20 mouse cellular contexts compared by ENCODE assay signal in genomic region chr5:73284046-73284445, GRCm38 (mm10). TPM values are rescaled to one million over a fixed set of nuclear protein-coding genes. Genes with fewer than 3 reads are reported as not detected.
A peak's percentile ranks its signal among the peaks of the same experiment; 100 is the strongest.
DNase-seq lines count a peak whose midpoint lies in the region; ATAC-seq and TF ChIP-seq lines count a peak whose summit lies in the region.
"Had no signal": no experiment of that assay in that cellular context is flagged by ENCODE, and none has a peak within 500 bp of the region (broad histone marks: within the 10 kb centered on the region; RNA-seq: fewer than 3 reads in every experiment).

No protein-coding gene starts in this region.

- H3K4me3 ChIP-seq in heart, embryonic 10.5 days: no peak overlapping the region
- peak overlapping the region; percentile 38 for H3K4me3 ChIP-seq in megakaryocyte, embryonic 14.5 days (replicated peaks)
- H3K4me3 ChIP-seq in MEL (ENCODE audit: control insufficient read depth in 1 of 2, insufficient read depth in 1 of 2, low read depth in 2 of 2, low read length in 2 of 2): no peak overlapping the region
- H3K4me3 ChIP-seq: embryonic facial prominence, embryonic 10.5 days; embryonic facial prominence, embryonic 12.5 days; forebrain, embryonic 13.5 days; forebrain, embryonic 15.5 days had no signal

- H3K36me3 ChIP-seq in heart, embryonic 10.5 days: no peaks in the 10 kb centered on the region
- H3K36me3 ChIP-seq in megakaryocyte, embryonic 14.5 days (replicated peaks; ENCODE audit: low read length): peaks cover 5% of the 10 kb centered on the region
- H3K36me3 ChIP-seq in MEL (ENCODE audit: control insufficient read depth in 1 of 2, insufficient read depth in 2 of 2, low read length in 2 of 2): peaks cover 0 to 17% of the 10 kb centered on the region in 2 experiments; a peak in 2 of 4 replicates
- H3K36me3 ChIP-seq: embryonic facial prominence, embryonic 10.5 days; embryonic facial prominence, embryonic 12.5 days; forebrain, embryonic 15.5 days had no signal

- TF ChIP-seq EP300 in MEL (IDR thresholded peaks at IDR 0.05; ENCODE audit: low read depth in 1 of 2, low read length in 2 of 2): no peak

- peak; percentile 67 for DNase-seq in heart, embryonic 10.5 days (ENCODE audit: low spot score)
- DNase-seq in heart, adult 8-10 months (ENCODE audit: low spot score): no peak
- peak; percentile 52 for DNase-seq in MEL (ENCODE audit: low read depth, low spot score)
- no peak for DNase-seq in left cerebral cortex, postnatal 25 days (ENCODE audit: low spot score in 2 of 2)
- DNase-seq: adrenal gland, adult 8-10 months; adrenal gland, postnatal 14 days; adrenal gland, postnatal 36 days; cerebellum, adult 11-12 months; cerebellum, adult 2 months; cerebellum, adult 9-10 months; cerebellum, postnatal 10 days; cerebellum, postnatal 25 days had no signal

- H3K9me3 ChIP-seq in heart, embryonic 10.5 days: no peaks in the 10 kb centered on the region
- H3K9me3 ChIP-seq in megakaryocyte, embryonic 14.5 days: peaks cover 9% of the 10 kb centered on the region
- no peaks in the 10 kb centered on the region for H3K9me3 ChIP-seq in MEL (replicated peaks; ENCODE audit: insufficient read depth, low read length)
- H3K9me3 ChIP-seq: embryonic facial prominence, embryonic 10.5 days; embryonic facial prominence, embryonic 12.5 days; forebrain, embryonic 13.5 days; forebrain, embryonic 15.5 days had no signal

- no peak for TF ChIP-seq POLR2A in MEL (IDR thresholded peaks at IDR 0.05; ENCODE audit: control insufficient read depth in 1 of 2, insufficient read depth in 1 of 2, low read depth in 1 of 2, low read length in 2 of 2, poor library complexity in 1 of 2)

- H3K79me2 ChIP-seq in MEL (ENCODE audit: control insufficient read depth, insufficient read depth, low read length, poor library complexity): no peaks in the 10 kb centered on the region

- H3K27me3 ChIP-seq in heart, embryonic 10.5 days (ENCODE audit: insufficient read depth, poor library complexity, severe bottlenecking): no peaks in the 10 kb centered on the region
- H3K27me3 ChIP-seq in megakaryocyte, embryonic 14.5 days (replicated peaks): no peaks in the 10 kb centered on the region
- H3K27me3 ChIP-seq in MEL (ENCODE audit: control insufficient read depth in 1 of 2, insufficient read depth in 2 of 2, low read length in 2 of 2): no peaks in the 10 kb centered on the region
- H3K27me3 ChIP-seq: embryonic facial prominence, embryonic 12.5 days; forebrain, embryonic 13.5 days; forebrain, embryonic 15.5 days; Patski had no signal

- TF ChIP-seq CTCF in MEL (IDR thresholded peaks at IDR 0.05 in 2 of 3, conservative IDR thresholded peaks at IDR 0.05 in 1 of 3; ENCODE audit: control insufficient read depth in 1 of 3, insufficient read depth in 1 of 3, low read depth in 2 of 3, low read length in 3 of 3, poor library complexity in 1 of 3, severe bottlenecking in 1 of 3): no peak

- no peak overlapping the region for H3K27ac ChIP-seq in heart, embryonic 10.5 days
- H3K27ac ChIP-seq in MEL (ENCODE audit: control insufficient read depth, low read depth, low read length): no peak overlapping the region
- H3K27ac ChIP-seq: embryonic facial prominence, embryonic 10.5 days; embryonic facial prominence, embryonic 12.5 days; forebrain, embryonic 13.5 days; forebrain, embryonic 15.5 days had no signal

- ATAC-seq in megakaryocyte, adult 5-6 weeks (ENCODE audit: poor library complexity, severe bottlenecking): no peak
- ATAC-seq: activated CD4-positive, CD25-positive, alpha-beta regulatory T cell, adult 4 months; forebrain, embryonic 13.5 days; forebrain, embryonic 15.5 days; Patski had no signal

- intact Hi-C loops in left cerebral cortex, postnatal 25 days (cut with DNase I): no loop called here

- no peak for TF ChIP-seq RAD21 in MEL (IDR thresholded peaks at IDR 0.05; ENCODE audit: low read depth, low read length)

- H3K9ac ChIP-seq in MEL (ENCODE audit: control insufficient read depth, low read depth, low read length, poor library complexity, severe bottlenecking): no peak overlapping the region
- H3K9ac ChIP-seq: embryonic facial prominence, embryonic 12.5 days; forebrain, embryonic 13.5 days; forebrain, embryonic 15.5 days had no signal

- H3K4me1 ChIP-seq in heart, embryonic 10.5 days: peaks cover 13% of the 10 kb centered on the region; the same call in 1 of the 2 replicates
- peaks cover 71% of the 10 kb centered on the region for H3K4me1 ChIP-seq in megakaryocyte, embryonic 14.5 days
- H3K4me1 ChIP-seq in MEL (ENCODE audit: control insufficient read depth in 1 of 2, insufficient read depth in 2 of 2, low read length in 2 of 2): peaks cover 9 to 16% of the 10 kb centered on the region in 2 experiments
- H3K4me1 ChIP-seq: forebrain, embryonic 15.5 days had no signal

TF ChIP-seq in MEL, 35 proteins besides CTCF, POLR2A, EP300 and RAD21:
- TF ChIP-seq TBP (IDR thresholded peaks at IDR 0.05; ENCODE audit: low read depth, low read length): no peak
- peak; percentile 27; the same call in 1 of the 2 replicates for TF ChIP-seq ETS1 (IDR thresholded peaks at IDR 0.05; ENCODE audit: low read depth, low read length)
TF ChIP-seq in MEL: peak in this region for 1.

RNA-seq across cellular contexts. Expression of gene Ociad1, which starts 8.5 kb away (rescaled TPM):
- polyA plus RNA-seq in heart, embryonic 10.5 days (2016; fragmentation: Nextera tagmentation; extraction: Ambion mirVana): 169 and 198 TPM in 2 replicates
- 100 to 1,000 TPM; 233 to 264 (median 240) TPM for total RNA-seq in heart, adult 8-10 months (2022)
- polyA plus RNA-seq in megakaryocyte, embryonic 14.5 days (2012; ENCODE audit: insufficient read depth, low replicate concordance): 15.0 and 106 TPM in 2 replicates
- total RNA-seq in megakaryocyte, adult 5-6 weeks (2015): 231 and 236 TPM in 2 replicates
- 172 and 182 TPM in 2 replicates for total RNA-seq in megakaryocyte, adult 5-6 weeks (2017)
- 103 and 110 TPM in 2 replicates for total RNA-seq in MEL (2012; rRNA removed)
- polyA plus RNA-seq in MEL (2012; ENCODE audit: insufficient read depth in 1 of 2, insufficient read length in 2 of 2, low read depth in 1 of 2, low replicate concordance in 2 of 2, missing spikeins in 1 of 2): 100 to 1,000 TPM in 1 of 2 experiments, not detected in 1; 221 TPM
- total RNA-seq in left cerebral cortex, postnatal 25 days (2021): 100 to 1,000 TPM; 475 TPM

RNA-seq across cellular contexts. Expression of gene Fryl, which starts 27.6 kb away (rescaled TPM):
- 27.7 and 32.6 TPM in 2 replicates for polyA plus RNA-seq in heart, embryonic 10.5 days (2016; fragmentation: Nextera tagmentation; extraction: Ambion mirVana)
- total RNA-seq in heart, adult 8-10 months (2022): 10 to 100 TPM; 32.7 to 38.8 (median 35.1) TPM
- polyA plus RNA-seq in megakaryocyte, embryonic 14.5 days (2012; ENCODE audit: insufficient read depth, low replicate concordance): 14.1 and 27.6 TPM in 2 replicates
- total RNA-seq in megakaryocyte, adult 5-6 weeks (2015): 56.7 and 59.1 TPM in 2 replicates
- total RNA-seq in megakaryocyte, adult 5-6 weeks (2017): 79.8 and 80.9 TPM in 2 replicates
- total RNA-seq in MEL (2012; rRNA removed): 18.8 and 21.5 TPM in 2 replicates
- 100 to 1,000 TPM in 1 of 2 experiments, 10 to 100 TPM in 1; 39.7 to 188 TPM for polyA plus RNA-seq in MEL (2012; ENCODE audit: insufficient read depth in 1 of 2, insufficient read length in 2 of 2, low read depth in 1 of 2, low replicate concordance in 2 of 2, missing spikeins in 1 of 2)
- 10 to 100 TPM; 45.8 to 56.7 TPM for total RNA-seq in left cerebral cortex, postnatal 25 days (2021)

RNA-seq across cellular contexts. Expression of gene Ociad2, which starts 56.8 kb away (rescaled TPM):
- polyA plus RNA-seq in heart, embryonic 10.5 days (2016; fragmentation: Nextera tagmentation; extraction: Ambion mirVana): 21.0 and 23.1 TPM in 2 replicates
- 10 to 100 TPM; 10.4 to 20.9 (median 15.1) TPM for total RNA-seq in heart, adult 8-10 months (2022)
- polyA plus RNA-seq in megakaryocyte, embryonic 14.5 days (2012; ENCODE audit: insufficient read depth, low replicate concordance): 0.75 TPM in 1 of 2 replicates, not detected in the other
- 0.11 TPM in 1 of 2 replicates, not detected in the other for total RNA-seq in megakaryocyte, adult 5-6 weeks (2015)
- 1.8 TPM in 1 of 2 replicates, not detected in the other for total RNA-seq in megakaryocyte, adult 5-6 weeks (2017)
- total RNA-seq in MEL (2012; rRNA removed): 2.7 and 3.9 TPM in 2 replicates
- polyA plus RNA-seq in MEL (2012; ENCODE audit: insufficient read depth in 1 of 2, insufficient read length in 2 of 2, low read depth in 1 of 2, low replicate concordance in 2 of 2, missing spikeins in 1 of 2): 10 to 100 TPM in 1 of 2 experiments, not detected in 1; 11.0 TPM
- 100 to 1,000 TPM; 122 to 128 TPM for total RNA-seq in left cerebral cortex, postnatal 25 days (2021)

Comparison
In these comparisons a context has a peak if more than half of its experiments do, and no peak if none do; other contexts are left out.
1. DNase-seq: peak in heart, embryonic 10.5 days (single experiment) and MEL (single experiment); none in heart, adult 8-10 months (single experiment) and left cerebral cortex, postnatal 25 days (0 of 2).
2. RNA of gene Ociad2, which starts 56.8 kb away (total RNA-seq): 122 to 128 TPM in left cerebral cortex, postnatal 25 days; 10.4 to 20.9 TPM in heart, adult 8-10 months, 2.7 to 3.9 TPM in MEL and 0.11 to 1.8 TPM in megakaryocyte, adult 5-6 weeks; every median in the first group is over 4 times any median in the second.